Mouse (Mus musculus): ENCODE data around the gene Ccin. TPM values are rescaled to one million over a fixed set of nuclear protein-coding genes. Genes with fewer than 3 reads are reported as not detected.
A peak's percentile ranks its signal among the peaks of the same experiment; 100 is the strongest.

Ccin gene
- total RNA-seq, 1 experiment from 2014 or later, result not detected

DNA sequence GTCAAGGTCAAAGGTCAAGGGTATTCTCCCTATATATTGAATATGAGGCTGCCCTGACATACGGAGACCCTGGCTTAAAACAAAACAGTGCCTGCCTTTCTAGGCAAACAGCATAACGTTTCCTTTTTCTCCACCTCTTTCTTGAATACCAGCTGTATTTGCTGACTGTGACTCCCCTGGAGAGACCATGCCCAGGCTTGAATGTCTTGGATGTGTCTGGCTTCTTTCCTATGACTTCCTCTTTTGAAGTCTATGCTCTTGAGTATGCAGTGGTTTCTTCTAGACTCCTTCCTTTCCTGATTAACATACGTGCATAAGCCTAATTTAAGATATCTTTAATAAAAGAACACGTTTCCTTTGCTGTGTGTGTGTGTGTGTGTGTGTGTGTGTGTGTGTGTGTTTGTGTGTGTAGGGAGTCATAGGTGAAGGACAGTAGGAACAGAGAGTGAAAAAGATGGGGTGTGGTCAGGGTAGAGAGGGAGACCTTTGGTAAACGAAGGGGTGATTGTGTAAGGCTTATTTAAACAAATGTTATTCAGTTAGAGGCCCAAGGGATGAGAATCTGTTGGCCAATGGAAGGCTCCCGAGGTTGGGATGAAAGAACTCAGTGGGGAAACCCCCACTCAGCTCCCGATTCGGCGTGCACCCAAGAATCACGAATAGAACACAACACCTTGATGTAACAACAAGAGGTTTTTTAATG is 8.2 kb upstream of the Ccin start:
- no peak for DNase-seq

DNA sequence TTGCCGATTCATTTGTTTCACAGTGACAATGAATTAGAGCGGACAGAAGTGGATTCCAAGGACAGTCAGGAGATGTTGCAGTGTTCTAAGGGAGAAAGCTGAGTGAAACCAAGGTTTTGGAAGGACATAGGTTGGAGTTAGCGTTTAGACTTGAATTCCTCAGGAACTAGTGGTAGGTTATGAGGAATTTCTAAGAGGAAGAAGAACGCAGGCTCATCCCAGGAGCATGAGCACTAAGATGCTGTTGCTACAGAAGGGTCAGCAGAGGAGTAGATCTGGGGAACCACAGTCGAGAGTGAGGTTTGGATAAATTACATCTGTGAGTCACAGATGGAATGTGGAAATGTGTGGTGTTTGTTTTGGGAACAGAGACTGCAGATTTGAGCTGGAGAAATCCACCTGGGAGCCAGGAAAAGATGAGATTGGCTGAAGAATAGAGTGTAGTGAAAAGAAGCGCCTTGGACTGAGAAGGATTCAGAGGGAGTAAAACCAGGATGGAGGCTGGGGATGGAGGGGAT is 7.0 kb upstream of the Ccin start:
- no peak for DNase-seq

DNA sequence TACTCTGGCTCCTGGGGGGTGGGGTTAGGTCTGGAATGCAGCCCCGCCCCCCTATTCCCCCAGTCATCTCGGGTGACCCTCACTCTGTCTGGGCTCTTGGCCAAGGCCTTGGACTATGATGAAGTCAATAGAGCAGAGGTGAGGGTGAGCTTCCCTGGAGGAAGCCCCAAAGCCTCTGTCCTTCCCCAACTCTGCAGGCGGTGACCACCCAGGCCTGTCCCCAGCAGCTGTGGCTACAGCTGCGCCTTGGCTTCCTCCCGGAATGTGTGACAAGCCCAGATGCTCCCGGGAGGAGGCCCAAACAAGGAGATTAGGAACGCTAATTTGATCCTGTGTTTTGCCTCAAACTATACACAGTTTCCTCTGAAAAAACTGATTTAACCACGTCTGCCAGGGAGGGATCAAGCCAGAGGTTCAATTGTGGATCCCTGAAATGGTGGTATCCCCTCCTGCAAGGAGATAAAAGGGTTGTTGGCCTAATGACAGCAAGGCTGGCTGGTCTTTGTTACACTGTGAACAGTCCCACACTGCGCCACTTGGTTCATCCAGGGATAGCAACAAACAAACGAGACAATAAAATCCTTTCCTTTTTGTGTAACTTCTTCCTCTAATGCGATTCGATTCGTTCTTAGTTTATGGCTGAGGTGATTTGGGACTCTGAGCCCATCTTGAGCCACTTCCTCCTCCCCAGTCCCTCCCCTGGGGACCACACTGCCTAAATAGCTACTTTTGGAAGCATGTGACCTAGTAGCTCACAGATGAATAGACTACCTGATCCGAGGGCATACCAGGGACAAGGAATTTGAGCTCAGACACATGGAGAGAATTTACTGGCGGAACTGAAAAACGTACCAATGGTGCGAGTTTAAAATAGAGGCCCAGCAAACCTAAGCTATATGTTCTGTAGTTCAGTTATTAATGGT is 4.5 kb upstream of the Ccin start:
- peak; percentile 77 for DNase-seq

DNA sequence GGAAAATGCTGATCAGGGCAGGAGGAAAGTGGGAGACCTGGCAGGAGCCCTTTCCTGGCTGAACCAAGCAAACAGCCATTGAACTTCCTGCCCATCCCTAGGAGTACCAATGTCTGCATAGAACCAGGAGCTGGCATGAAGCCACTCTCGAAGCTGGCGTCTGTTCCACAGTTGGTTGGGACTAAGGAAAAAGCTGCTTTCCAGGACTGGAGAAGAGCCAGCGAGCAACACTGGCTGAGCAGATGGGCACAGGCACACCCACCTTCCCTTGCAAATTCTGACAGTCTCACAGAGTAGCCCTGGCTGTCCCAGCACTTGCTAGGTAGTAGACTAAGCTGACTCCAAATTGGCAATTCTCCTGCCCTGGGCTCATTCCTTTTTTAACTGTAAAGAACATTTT is 3.5 kb upstream of the Ccin start:
- DNase-seq, result peak; percentile 71

DNA sequence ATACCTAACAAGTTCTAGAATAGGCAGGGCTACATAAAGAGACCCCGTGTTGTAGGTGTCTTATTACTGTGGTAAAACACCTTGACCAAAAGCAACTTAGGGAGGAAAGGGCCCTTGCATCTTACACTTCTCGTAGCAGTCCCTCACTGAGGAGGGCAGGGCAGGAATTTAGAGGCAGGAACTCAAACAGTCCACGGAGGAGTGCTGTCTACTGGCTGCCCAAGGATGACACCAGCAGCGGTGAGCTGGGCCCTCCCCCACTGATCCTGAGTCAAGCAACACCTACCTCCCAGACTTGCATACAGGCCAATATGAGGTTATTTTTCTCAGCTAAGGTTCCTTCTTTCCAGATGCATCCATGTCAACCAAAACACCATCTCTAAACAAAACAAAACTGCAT is 3.0 kb upstream of the Ccin start:
- DNase-seq, result no peak

DNA sequence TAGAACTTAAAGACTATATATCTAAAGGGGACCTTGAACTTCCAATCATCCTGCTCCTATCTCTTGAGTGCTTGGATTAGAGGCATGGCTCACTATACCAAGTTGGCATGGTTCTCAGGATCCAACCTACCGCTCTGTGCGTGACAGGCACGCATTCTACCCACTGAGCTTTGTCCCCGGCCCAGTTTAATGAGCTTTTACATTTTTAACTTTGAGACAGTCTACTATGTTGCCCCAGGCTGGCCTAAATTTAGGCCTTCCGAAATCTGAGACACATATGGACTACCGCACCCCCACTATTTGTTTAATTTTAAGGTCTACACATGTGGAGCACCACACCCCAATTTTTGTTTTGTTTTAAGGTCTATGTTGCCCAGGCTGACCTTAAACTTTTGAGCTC is 2.4 kb upstream of the Ccin start:
- no peak for DNase-seq

DNA sequence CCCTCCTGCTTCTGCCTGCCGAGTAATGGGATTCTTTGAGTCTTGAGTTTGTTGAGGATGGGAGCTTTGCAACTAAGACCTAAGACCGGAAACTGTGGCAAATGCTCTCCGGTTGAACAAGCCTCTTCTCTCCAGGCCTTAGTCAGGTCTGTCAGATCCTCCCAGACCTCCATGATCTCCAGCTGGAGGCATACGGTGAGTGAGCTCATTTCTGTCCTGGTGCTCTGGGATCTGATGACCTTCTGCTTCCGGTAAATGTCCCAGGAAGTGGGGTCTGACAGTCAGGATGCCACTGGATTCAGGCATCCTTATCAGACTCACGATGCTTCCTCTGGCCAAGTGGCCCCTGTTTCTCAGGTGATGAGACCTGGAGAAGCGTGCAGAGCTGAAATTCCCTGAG is 2.0 kb upstream of the Ccin start:
- no peak for DNase-seq

DNA sequence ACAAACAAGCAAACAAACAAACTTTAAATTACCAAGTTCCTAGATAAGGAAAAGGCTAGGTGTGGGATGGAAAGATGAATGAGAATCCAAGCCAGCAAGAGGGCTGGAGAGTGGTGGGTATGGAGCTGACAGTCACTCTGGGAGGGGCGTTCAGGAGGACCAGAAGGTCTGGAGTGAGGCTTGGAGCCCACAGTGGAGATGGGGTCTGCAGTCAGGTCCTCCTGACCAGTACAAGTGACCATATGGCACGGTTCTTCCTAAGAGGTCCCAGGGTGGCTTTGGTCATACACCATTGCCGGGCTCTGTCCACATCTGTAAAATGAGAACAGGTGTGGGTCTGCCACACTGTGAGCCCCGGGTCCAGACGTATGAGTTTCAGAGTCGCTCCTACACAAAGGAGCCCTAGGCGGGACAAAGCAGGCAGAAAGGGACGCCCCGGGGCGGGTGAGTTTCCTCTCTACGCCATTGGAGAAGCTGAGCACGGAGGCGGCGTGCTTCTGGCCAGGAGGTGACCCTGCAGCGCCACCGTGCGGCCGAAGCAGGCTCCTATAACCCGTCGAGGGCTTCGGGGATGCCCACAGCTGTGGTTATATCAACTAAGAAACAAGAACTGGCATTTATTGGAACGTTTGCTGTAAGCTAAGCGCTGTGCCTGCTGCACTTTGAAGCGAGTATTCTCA is 1.1 kb upstream of the Ccin start:
- DNase-seq, result peak; percentile 97

DNA sequence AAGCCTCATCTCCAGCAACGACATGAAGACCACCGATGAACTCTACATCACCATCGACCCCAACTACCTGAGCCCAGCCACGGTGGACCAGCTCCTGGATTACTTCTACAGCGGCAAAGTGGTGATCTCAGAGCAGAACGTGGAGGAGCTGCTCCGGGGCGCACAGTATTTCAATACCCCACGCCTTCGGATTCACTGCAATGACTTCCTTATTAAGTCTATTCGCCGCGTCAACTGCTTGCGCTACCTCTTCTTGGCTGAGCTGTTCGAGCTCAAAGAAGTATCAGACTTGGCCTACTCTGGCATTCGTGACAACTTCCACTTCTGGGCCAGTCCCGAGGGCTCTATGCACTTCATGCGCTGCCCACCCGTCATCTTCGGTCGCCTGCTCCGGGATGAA is 473 bp downstream of the Ccin start:
- DNase-seq, result no peak

DNA sequence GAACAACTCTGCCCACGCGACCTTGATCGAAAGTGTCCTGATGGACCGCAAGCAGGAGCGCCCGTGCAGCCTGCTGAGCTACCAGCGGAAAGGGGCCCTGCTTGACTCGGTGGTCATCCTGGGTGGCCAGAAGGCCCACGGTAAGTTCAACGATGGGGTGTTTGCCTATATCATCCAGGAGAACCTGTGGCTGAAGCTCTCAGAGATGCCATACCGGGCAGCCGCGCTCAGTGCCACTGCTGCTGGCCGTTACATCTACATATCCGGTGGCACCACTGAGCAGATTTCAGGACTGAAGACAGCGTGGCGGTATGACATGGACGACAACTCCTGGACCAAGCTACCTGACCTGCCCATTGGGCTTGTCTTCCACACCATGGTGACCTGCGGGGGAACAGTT is 1.0 kb downstream of the Ccin start:
- no peak for DNase-seq

DNA sequence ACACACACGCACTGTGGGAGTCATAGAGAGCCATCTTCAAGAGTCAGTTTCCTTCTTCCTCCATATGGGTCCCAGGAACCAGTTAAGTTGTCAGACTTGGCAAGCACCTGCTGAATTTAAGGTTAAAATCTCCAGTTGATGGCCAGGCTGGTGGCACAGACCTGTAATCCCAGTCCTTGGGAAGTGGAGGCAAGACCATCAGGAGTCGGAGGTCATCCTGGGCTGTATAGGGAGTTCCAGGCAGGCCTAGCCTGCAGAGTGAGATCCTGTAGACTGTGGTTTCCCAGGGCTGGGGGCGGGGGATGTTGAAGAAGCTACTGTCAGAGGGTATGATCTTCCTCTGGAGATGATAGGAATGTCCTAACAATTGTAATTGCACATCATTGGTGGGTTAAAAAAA is 5.7 kb downstream of the Ccin start:
- DNase-seq, result no peak

DNA sequence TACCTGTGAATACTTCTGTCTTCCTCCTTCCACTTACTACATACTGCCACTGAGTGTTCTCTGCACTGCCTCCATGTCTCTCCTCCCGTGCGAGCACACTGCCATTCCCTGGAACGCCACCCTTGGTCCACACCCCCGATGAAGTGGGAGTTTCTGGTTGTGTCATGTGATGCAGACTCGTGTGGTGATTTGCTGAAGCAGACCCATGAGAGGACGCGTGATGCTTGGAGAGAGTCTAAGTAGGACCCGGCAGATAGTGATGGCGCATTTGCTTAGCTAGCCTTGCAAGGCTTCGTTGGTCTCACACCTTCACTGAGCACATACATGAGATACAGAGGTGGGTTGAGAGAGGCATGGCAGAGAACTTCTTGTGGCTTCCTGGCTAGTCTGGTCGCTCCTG is 9.8 kb downstream of the Ccin start:
- DNase-seq, result no peak

DNA sequence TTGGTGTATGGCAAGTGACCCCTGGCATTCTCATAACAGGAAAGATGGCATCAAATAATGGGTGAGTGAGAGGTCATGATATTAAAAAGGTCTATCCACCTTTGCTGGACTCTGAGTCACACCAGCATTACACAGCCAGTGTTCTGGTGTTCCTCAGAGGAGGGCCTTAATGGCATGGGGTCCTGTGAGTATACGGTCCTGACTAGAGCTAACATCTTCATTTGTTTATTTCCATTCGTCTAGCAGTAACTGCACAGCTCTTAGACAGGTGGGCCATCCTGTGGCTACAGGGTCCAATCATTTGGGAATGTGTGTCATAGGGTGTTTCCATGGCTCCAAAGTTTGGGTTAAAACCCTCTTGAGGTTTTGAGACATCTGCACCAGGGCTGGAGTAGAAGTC is 11.1 kb downstream of the Ccin start:
- DNase-seq, result no peak

DNA sequence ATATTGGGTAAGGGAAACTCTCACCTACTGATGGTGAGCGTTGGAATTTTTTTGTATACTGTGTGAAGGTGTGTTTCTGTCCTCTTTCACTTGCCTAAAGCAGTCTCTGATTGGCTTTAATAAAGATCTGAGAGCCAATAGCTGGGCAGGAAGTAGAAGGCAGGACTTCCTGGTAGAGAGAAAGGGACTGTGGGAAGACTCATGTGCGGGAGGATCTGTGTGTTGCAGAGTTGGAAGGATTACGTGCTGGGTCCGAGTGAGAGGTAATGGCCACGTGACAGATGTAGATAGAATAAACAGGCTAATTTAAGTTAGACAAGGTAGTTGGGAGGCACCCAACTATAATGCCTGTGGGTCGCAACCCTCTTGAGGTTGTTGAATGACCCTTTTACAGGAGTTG is 20.3 kb downstream of the Ccin start:
- no peak for DNase-seq

DNA sequence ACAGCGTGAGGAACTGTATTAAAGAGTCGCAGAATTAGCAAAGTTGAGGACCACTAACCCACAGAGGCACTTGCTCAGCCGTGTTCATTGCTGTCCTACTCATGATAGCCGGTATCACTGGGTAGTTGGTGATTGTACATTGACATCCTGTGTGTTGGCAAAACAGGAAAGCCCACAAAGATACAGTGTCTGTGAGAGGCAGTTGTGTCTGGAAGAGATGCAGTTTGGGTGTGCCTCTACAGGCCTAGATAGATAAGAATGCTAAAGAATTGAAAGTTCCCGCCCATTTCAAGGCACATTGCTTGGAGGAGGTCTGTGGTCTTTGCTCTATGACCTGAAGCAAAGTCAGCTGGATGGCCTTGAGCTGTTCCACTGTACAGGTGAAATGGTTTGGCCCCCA is 20.8 kb downstream of the Ccin start, which contains the start of gene Clta:
Gene Clta (plus strand): TSS at position 327 of the 400 bp plus-strand sequence.
- no peak for DNase-seq

DNA sequence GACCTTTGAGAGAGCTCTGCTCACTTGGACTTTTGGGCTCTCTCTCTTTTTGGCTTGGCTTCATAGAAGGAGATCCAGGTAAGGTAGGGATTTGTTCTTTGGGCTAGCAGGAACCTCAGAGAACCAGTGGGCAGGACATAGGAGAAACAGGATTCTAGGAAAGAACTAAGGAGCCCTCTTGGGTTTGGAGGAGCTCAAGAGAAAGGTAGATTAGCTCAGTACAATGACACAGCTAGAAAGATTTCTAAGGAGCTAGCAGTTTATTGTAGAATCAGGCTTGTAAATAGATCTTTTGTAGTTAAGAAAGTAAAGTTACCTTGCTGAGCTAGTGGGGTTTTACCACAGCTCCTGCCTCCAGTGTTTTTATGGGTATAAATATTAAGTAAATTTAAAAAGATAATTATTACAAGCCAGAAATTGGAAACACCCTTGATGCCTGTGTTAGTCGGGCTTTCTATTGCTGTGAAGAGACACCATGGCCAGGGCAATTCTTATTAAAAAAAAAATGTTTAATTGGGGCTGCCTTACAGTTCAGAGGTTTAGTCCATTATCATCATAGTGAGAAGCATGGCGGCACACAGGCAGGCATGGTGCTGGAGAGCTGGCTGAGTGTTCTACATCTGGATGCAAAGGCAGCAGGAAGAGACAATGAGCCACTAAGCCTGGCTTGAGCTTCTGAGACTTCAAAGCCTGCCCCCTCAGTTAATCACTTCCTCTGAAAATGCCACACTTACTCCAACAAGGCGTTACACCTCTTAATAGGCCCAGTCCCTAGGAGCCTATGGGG is 21.5 kb downstream of the Ccin start:
- no peak for DNase-seq

DNA sequence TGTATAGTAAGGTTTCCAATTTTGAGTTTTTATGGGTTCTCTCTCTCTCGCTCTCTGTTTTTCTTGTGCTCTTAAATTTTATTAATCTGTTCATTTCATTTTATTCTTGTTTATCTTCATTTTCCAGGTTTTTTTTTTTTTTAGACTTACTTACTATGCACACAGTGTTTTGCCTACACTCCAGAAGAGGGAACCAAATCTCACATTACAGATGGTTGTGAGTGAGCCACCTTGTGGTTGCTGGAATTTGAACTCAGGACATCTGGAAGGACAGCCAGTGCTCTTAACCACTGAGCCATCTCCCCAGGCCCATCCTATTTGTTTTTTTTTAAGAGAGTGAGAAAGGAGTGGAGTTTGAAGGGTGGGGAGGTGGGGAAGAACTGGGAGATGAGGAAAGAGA is 26.9 kb downstream of the Ccin start:
- no peak for DNase-seq

DNA sequence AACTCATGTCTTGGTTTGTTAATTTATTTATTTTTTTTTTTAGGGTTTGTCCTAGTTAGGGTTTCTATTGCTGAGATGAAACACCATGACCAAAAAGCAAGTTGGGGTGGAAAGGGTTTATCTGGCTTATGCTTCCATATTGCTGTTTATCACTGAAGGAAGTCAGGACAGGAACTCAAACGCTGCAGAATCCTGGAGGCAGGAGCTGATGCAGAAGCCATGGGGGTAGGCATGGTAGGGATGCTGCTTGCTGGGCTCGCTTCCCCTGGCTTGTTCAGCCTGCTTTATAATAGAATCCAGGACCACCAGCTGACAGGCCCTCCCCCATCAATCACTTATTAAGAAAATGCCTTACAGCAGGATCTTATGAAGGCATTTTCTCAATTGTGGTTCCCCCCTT is 27.6 kb downstream of the Ccin start:
- no peak for DNase-seq

DNA sequence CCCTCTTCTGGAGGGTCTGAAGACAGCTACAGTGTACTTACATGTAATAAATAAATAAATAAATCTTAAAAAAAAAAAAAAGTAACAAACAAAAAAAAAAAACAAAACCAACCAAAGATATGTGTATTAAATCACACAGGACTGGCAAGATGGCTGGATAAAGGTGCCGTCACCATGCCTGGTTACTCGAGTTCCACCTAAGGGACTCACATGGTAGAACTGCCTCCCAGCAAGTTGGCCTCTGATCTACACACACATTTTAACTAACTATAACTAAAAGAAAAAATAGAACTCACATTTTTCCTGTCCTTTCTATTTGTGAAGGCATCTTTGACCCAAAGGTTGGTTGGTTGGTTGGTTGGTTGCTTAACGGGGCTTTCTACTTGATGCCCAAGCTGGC is 28.5 kb downstream of the Ccin start:
- DNase-seq, result no peak

DNA sequence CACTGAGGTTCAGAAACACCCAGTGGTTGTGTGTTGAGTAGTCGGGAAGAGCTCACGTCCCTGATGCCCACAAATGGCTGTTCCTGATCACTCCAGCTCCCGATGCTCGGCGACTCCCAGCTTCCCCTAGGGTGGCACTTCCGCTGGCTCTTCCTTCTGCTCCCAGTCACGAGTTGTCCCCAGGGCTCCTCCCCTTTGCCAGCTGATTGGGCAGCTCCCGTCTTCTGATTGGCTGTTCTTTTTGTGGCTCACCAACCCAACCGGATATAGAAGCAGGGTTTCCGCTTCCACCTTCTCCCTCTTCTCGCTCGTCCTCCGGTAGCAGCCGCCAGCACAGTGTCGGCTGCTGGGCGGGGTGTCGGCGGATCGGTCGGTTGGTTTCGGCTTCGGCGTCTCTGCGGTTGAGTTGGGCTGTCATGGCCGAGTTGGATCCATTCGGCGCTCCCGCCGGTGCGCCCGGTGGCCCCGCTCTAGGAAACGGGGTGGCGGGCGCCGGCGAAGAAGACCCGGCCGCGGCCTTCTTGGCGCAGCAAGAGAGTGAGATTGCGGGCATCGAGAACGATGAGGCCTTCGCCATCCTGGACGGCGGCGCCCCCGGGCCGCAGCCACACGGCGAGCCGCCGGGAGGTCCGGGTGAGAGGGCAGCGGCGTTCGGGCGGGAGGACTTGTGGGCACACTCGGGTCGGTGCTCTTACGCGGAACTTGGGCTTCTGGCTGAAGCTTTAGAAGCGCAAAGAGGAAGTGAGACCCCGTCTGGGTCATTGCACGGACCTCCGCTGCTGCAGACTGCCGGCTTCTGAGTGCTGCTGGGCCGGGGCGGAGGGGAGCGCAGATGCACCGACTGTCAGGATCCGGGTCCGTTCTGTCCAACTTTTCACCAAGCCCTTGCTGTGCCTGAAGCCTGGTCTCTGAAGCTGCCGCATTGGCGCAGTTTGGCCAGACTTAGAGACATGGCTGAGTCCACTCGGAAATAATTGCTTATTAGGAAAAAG is 29.4 kb downstream of the Ccin start:
- peak; percentile 86 for DNase-seq

Data from adrenal gland, postnatal 25 days (tissue).